Mouse (Mus musculus) kidney, postnatal 25 days (tissue): ENCODE data around the gene Mapk9.

Experiments used
- DNase-seq, 2 experiments: peaks; one replicate each; pipeline ENCODE4 v3.0.0; 2021; ENCODE audit warnings: mixed read lengths in 2 of 2

Gene Mapk9

GRCm38 (mm10) chr11:49841886-49842285, 4.7 kb upstream of the Mapk9 start:
- no peak for DNase-seq

- DNase-seq = no peak
These were observed 3.8 kb upstream of the Mapk9 start for GRCm38 (mm10) chr11:49842718-49843117.

GRCm38 (mm10) chr11:49844311-49844710, 2.2 kb upstream of the Mapk9 start:
- no peak for DNase-seq

- peak; percentile 78 to 82 for DNase-seq
These were observed 1.6 kb upstream of the Mapk9 start for GRCm38 (mm10) chr11:49844969-49845368.

- no peak for DNase-seq
These were observed 593 bp upstream of the Mapk9 start for GRCm38 (mm10) chr11:49845958-49846357.

GRCm38 (mm10) chr11:49847071-49847810, 690 bp downstream of the Mapk9 start:
- DNase-seq = peak in 1 of 2 experiments; percentile 9

- DNase-seq = no peak
These were observed 1.2 kb downstream of the Mapk9 start for GRCm38 (mm10) chr11:49847811-49848078.

GRCm38 (mm10) chr11:49848080-49848815, 1.7 kb downstream of the Mapk9 start:
- peak; percentile 62 to 74 for DNase-seq

GRCm38 (mm10) chr11:49850331-49850730, 3.8 kb downstream of the Mapk9 start:
- DNase-seq = no peak

GRCm38 (mm10) chr11:49855144-49855543, 8.6 kb downstream of the Mapk9 start:
- no peak for DNase-seq

GRCm38 (mm10) chr11:49861139-49861538, 14.6 kb downstream of the Mapk9 start:
- DNase-seq = no peak

GRCm38 (mm10) chr11:49863926-49864325, 17.4 kb downstream of the Mapk9 start:
- no peak for DNase-seq

GRCm38 (mm10) chr11:49867320-49867719, 20.8 kb downstream of the Mapk9 start:
- no peak for DNase-seq

- peak; percentile 45 to 50 for DNase-seq
These were observed 23.2 kb downstream of the Mapk9 start for GRCm38 (mm10) chr11:49869762-49870161.

- peak in 1 of 2 experiments; percentile 55 for DNase-seq
These were observed 25.4 kb downstream of the Mapk9 start for GRCm38 (mm10) chr11:49871914-49872313.

- no peak for DNase-seq
These were observed 26.2 kb downstream of the Mapk9 start for GRCm38 (mm10) chr11:49872779-49873178.

GRCm38 (mm10) chr11:49876948-49877817, 30.6 kb downstream of the Mapk9 start:
- no peak for DNase-seq

GRCm38 (mm10) chr11:49879950-49880642, 33.5 kb downstream of the Mapk9 start:
- DNase-seq = no peak

- no peak for DNase-seq
These were observed 36.8 kb downstream of the Mapk9 start for GRCm38 (mm10) chr11:49883394-49883793.

GRCm38 (mm10) chr11:49888469-49888868, 41.9 kb downstream of the Mapk9 start:
- DNase-seq = no peak

GRCm38 (mm10) chr11:49891993-49892392, 45.4 kb downstream of the Mapk9 start:
- DNase-seq = no peak

- no peak for DNase-seq
These were observed 47.3 kb downstream of the Mapk9 start for GRCm38 (mm10) chr11:49893806-49894205.
